Mouse (Mus musculus): Measurements from ENCODE around the gene Mmel1. TPM values are rescaled to one million over a fixed set of nuclear protein-coding genes. Genes with fewer than 3 reads are reported as not detected.

Gene Mmel1
- polyA plus RNA-seq, 1 experiment, result 0.05 TPM

GRCm38 (mm10) chr4:154936542-154937255, 67.3 kb downstream of the Mmel1 start:
- no peak for TF ChIP-seq GATA1 (IDR thresholded peaks at IDR 0.05; ENCODE audit: low read length)

DNA sequence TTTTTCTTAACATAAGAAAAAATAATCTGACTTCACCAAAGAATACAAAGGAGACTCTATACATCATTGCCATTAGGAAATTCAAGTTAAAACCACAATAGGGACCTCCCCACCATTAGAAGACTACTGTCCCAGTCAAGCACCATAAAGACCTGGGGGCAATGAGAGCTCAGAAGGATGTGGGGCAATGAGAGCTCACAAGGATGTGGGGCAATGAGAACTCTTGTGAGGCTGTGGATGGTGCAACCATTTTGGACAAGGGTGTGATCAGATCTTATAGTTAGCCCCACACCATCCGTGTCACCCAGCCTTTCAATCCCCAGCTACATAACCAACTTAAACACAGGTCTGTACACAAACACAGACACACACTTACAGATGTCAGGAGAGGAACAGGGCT, 68.4 kb downstream of the Mmel1 start:
- TF ChIP-seq GATA1 (IDR thresholded peaks at IDR 0.05; ENCODE audit: low read length), result no peak

DNA sequence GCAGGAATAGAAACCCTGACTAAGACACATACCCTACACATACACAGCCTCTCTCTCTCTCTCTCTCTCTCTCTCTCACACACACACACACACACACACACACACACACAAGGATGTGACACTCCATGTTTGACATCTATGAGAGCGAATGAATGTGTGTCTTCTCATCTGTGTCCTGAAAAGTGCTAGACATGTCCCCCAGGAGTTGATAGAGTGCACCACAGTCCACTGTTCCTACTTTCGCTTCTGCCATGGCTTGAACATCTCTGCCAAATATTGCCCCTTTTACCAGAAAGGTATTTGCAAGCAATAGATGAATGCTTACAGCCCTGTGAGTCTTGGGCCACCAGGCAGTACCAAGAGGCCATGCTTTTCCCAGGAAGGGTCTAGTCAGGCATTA, 70.8 kb downstream of the Mmel1 start:
- no peak for TF ChIP-seq GATA1 (IDR thresholded peaks at IDR 0.05; ENCODE audit: low read length)

DNA sequence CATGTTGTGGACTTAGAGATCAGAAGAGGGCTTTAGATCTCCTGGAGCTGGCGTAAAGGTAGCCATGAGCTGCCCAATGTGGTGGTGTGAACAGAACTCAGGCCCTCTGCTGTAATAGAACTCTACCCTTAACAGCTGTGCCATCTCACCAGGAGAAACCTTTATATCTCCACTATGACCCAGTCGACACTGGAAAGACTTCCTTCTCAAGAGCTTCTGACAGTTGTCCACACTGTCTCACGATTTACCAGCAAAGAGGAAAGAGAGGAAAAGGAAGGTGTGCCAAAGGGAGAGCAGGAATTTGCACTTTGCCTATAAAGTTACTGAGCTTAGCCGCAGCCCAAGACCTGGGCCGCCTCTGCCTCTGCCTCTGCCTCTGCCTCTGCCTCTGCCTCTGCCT, 72.4 kb downstream of the Mmel1 start:
- TF ChIP-seq GATA1 (IDR thresholded peaks at IDR 0.05; ENCODE audit: low read length), result no peak

DNA sequence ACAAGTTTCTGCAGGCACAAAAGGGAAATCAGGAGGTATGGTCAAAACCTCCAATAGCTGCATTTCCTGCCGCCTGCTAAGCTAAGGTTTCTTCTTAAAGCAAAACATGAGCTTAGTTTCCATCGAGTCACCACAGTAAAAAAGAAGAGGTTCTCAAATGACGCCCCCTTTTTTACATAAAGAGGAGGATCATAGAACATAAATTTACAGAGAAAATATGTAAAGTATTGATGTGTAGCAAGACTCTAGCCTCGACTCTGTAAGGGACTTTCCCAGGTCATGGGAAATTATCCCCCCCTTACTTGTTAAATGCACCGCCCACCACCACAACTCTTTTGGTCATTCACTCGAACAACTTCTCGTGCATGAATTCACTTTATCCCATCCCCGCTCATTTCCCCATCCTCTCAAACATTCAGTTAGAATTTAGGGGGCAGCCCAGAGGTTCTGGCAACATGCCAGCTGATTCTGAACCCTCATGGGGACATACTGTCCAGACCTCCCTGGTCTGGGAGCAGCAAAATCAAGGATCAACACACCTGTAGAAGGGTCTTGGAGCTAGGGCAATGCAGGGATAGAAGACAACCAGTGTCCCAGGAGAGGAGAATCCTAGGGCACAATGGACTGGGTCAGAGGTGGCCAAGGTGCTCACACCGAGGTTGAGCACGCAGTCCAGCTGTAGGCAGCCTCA, 73.4 kb downstream of the Mmel1 start:
- TF ChIP-seq GATA1 (IDR thresholded peaks at IDR 0.05; ENCODE audit: low read length), result no peak

GRCm38 (mm10) chr4:154943323-154944039, 74.1 kb downstream of the Mmel1 start:
- no peak for TF ChIP-seq GATA1 (IDR thresholded peaks at IDR 0.05; ENCODE audit: low read length)

DNA sequence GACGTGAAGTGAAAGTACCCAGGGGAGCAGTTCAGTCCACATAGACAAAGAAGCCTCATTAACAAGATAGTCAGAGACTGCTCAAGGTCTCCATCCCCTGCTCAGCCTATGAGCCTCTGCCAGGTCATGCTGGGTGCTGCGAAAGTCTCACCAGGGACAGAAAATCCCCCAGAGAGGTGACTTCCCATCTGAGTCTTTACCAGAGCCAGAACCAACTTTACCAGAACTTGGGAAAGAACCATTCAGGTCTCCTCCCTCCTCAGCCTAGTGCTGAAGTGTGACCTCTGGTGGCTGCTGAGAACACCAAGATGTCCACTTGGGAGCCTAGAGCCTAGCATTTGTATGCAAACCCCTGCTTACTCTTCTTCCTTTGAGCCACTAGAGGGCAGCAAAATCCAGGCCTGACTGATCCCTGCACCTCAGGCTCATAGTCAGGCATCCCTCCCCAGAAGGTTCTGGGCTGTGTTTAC, 74.8 kb downstream of the Mmel1 start:
- no peak for TF ChIP-seq GATA1 (IDR thresholded peaks at IDR 0.05; ENCODE audit: low read length)

Other genes starting within 250 kb of the Mmel1 start
- gene Prdm16, start 232.7 kb upstream of the Mmel1 start, polyA plus RNA-seq (2012), result not detected in 2 replicates
- gene Actrt2, start 201.7 kb upstream of the Mmel1 start, polyA plus RNA-seq (2012), result not detected in 2 replicates
- 0.01 TPM in 1 of 2 replicates, not detected in the other for gene Ttc34, start 32.1 kb upstream of the Mmel1 start, polyA plus RNA-seq (2012)
- gene Fam213b, start 29.6 kb downstream of the Mmel1 start, polyA plus RNA-seq (2012), result not detected in 2 replicates
- 2.9 and 11.6 TPM in 2 replicates for gene Tnfrsf14, start 59.0 kb downstream of the Mmel1 start, polyA plus RNA-seq (2012)
- gene Hes5, start 91.3 kb downstream of the Mmel1 start, polyA plus RNA-seq (2012), result not detected in 2 replicates
- gene Pank4, start 94.5 kb downstream of the Mmel1 start, polyA plus RNA-seq (2012), result 40.0 and 48.2 TPM in 2 replicates
- gene Plch2, start 187.2 kb downstream of the Mmel1 start, polyA plus RNA-seq (2012), result 0.56 TPM in 2 replicates
- 20.2 and 30.0 TPM in 2 replicates for gene Pex10, start 197.4 kb downstream of the Mmel1 start, polyA plus RNA-seq (2012)
- 63.6 and 101 TPM in 2 replicates for gene Rer1, start 216.8 kb downstream of the Mmel1 start, polyA plus RNA-seq (2012)
- gene Morn1, start 217.0 kb downstream of the Mmel1 start, polyA plus RNA-seq (2012), result 2.6 and 3.1 TPM in 2 replicates